Mouse (Mus musculus) gastrocnemius, postnatal 14 days (tissue): ENCODE measurements around the gene Ccdc86. TPM values are rescaled to one million over a fixed set of nuclear protein-coding genes. Genes with fewer than 3 reads are reported as not detected.

Source experiments
- DNase-seq: peaks from one replicate; pipeline ENCODE4 v3.0.0; 2021; ENCODE audit warnings: mixed read lengths
- intact Hi-C: fragments of 180-260 bp; cut with DNase I; formaldehyde crosslinking; loops from one replicate; pipeline ENCODE4 v1.15.1; 2025; ENCODE audit warnings: low total_unique reads
- long read RNA-seq, 2 experiments: library from polyadenylated mRNA; stranded (forward); transcript quantifications; one replicate each; pipeline ENCODE4 v2.0.0; 2021
- total RNA-seq, 2 experiments: library from RNA; stranded (reverse); gene quantifications; 2 replicates each; pipeline ENCODE4 v1.2.3; 2021

Ccdc86 gene
- 10 to 100 TPM; 17.7 to 25.7 TPM for total RNA-seq
- long read RNA-seq, experiment 1, transcript Ccdc86-201 (4 exons, 3,003 nt): major isoform, 26 of 26 reads
- long read RNA-seq, experiment 1, partial matches to known transcripts: 0 of 26 reads
- long read RNA-seq, experiment 1, other reads (novel, unspliced or antisense): 0 of 26 reads
- long read RNA-seq, experiment 2, transcript Ccdc86-201 (4 exons, 3,003 nt): major isoform, 43 of 44 reads
- long read RNA-seq, experiment 2, partial matches to known transcripts: 0 of 44 reads
- long read RNA-seq, experiment 2, other reads (novel, unspliced or antisense): 1 of 44 reads

- peak; percentile 98 for DNase-seq
- intact Hi-C loops: no loop called here
Measured at GRCm38 (mm10) chr19:10949112-10949511, at the start of gene Ccdc86. Gene Ccdc86, minus strand, starts transcription at chr19:10949266.

- intact Hi-C loops: no loop called here
- DNase-seq: no peak
Measured at GRCm38 (mm10) chr19:10993150-10993549, 44.1 kb upstream of the Ccdc86 start, which contains the start of gene Ms4a15. Gene Ms4a15, minus strand, starts transcription at chr19:10993250.

GRCm38 (mm10) chr19:10991911-10992310 lies 42.8 kb upstream of the Ccdc86 start:
- DNase-seq: no peak
- intact Hi-C loops: no loop called here

GRCm38 (mm10) chr19:10990751-10991150 lies 41.7 kb upstream of the Ccdc86 start:
- intact Hi-C loops: no loop called here
- DNase-seq: no peak

- no peak for DNase-seq
- intact Hi-C loops: no loop called here
Measured at GRCm38 (mm10) chr19:10988563-10988962, 39.5 kb upstream of the Ccdc86 start.

GRCm38 (mm10) chr19:10985889-10986288 lies 36.8 kb upstream of the Ccdc86 start:
- no peak for DNase-seq
- intact Hi-C loops: no loop called here

- intact Hi-C loops: no loop called here
- DNase-seq: no peak
Measured at GRCm38 (mm10) chr19:10984551-10984950, 35.5 kb upstream of the Ccdc86 start.

- intact Hi-C loops: no loop called here
Measured at GRCm38 (mm10) chr19:10983146-10983545, 34.1 kb upstream of the Ccdc86 start.

GRCm38 (mm10) chr19:10980210-10980609 lies 31.1 kb upstream of the Ccdc86 start:
- intact Hi-C loops: no loop called here
- no peak for DNase-seq

More at GRCm38 (mm10) chr19:10983146-10983545, 34.1 kb upstream of the Ccdc86 start:
- peak; percentile 44 for DNase-seq

GRCm38 (mm10) chr19:10979184-10980168 lies 30.4 kb upstream of the Ccdc86 start:
- intact Hi-C loops: no loop called here
- peak; percentile 80 for DNase-seq

- intact Hi-C loops: no loop called here
- no peak for DNase-seq
Measured at GRCm38 (mm10) chr19:10976318-10976717, 27.3 kb upstream of the Ccdc86 start.

GRCm38 (mm10) chr19:10975187-10975586 lies 26.1 kb upstream of the Ccdc86 start:
- intact Hi-C loops: no loop called here

GRCm38 (mm10) chr19:10974238-10974865 lies 25.3 kb upstream of the Ccdc86 start, which contains the start of gene Ms4a10:
Gene Ms4a10, minus strand, starts transcription at chr19:10974670.
- no peak for DNase-seq
- intact Hi-C loops: no loop called here

More at GRCm38 (mm10) chr19:10975187-10975586, 26.1 kb upstream of the Ccdc86 start:
- DNase-seq: no peak

GRCm38 (mm10) chr19:10973187-10973586 lies 24.1 kb upstream of the Ccdc86 start:
- intact Hi-C loops: no loop called here

GRCm38 (mm10) chr19:10972660-10973059 lies 23.6 kb upstream of the Ccdc86 start:
- no peak for DNase-seq
- intact Hi-C loops: no loop called here

More at GRCm38 (mm10) chr19:10973187-10973586, 24.1 kb upstream of the Ccdc86 start:
- DNase-seq: no peak

- no peak for DNase-seq
- intact Hi-C loops: no loop called here
Measured at GRCm38 (mm10) chr19:10970457-10970856, 21.4 kb upstream of the Ccdc86 start.

GRCm38 (mm10) chr19:10968578-10968977 lies 19.5 kb upstream of the Ccdc86 start:
- intact Hi-C loops: loop anchor here (5.0 kb wide), 2 partner anchors 291 to 306 kb away; partner anchors contain the start of gene Pga5
- DNase-seq: no peak

- DNase-seq: no peak
- intact Hi-C loops: loop anchor here (5.0 kb wide), 2 partner anchors 288 to 303 kb away; partner anchors contain the start of gene Pga5
Measured at GRCm38 (mm10) chr19:10965721-10966120, 16.7 kb upstream of the Ccdc86 start.

GRCm38 (mm10) chr19:10959978-10960346 lies 10.9 kb upstream of the Ccdc86 start:
- intact Hi-C loops: loop anchor here (5.0 kb wide), 1 partner anchor 248 kb away; no protein-coding TSS in a partner anchor
- no peak for DNase-seq
